Mouse (Mus musculus) limb, embryonic 14.5 days (tissue): ENCODE data around the gene Fbrs. TPM values are rescaled to one million over a fixed set of nuclear protein-coding genes. Genes with fewer than 3 reads are reported as not detected.

Source experiments
- ATAC-seq: fragments of 200-750 bp; cut with Nextera tagmentation; 2 replicates; pipeline ENCODE4 v1.8.0; 2017; ENCODE audit warnings: low read depth, moderate number of reproducible peaks, moderate TSS enrichment; ENCODE audit not compliant: low FRiP score
- DNase-seq: peaks from one replicate; pipeline ENCODE4 v3.0.0-alpha.2; 2015; ENCODE audit warnings: low spot score
- H3K27ac ChIP-seq: fragments of 300-500 bp; sonication (generic); replicated peaks from 2 replicates; pipeline ENCODE4 v1.5.1; 2014; ENCODE audit warnings: low read depth, mild to moderate bottlenecking, low read length, moderate library complexity, mixed read lengths
- H3K27me3 ChIP-seq: fragments of 300-500 bp; sonication (generic); 2 replicates; pipeline ENCODE4 v1.6.1; 2014; ENCODE audit warnings: low read length, mixed read lengths; ENCODE audit not compliant: control insufficient read depth, insufficient read depth
- H3K36me3 ChIP-seq: fragments of 300-500 bp; sonication (generic); 2 replicates; pipeline ENCODE4 v1.6.1; 2014; ENCODE audit warnings: mild to moderate bottlenecking, low read length, moderate library complexity, mixed read lengths; ENCODE audit not compliant: control insufficient read depth, insufficient read depth
- H3K4me1 ChIP-seq: fragments of 300-500 bp; sonication (generic); 2 replicates; pipeline ENCODE4 v1.6.1; 2014; ENCODE audit warnings: antibody characterized with exemption, low read length, mixed read lengths; ENCODE audit not compliant: control insufficient read depth, insufficient read depth
- H3K4me2 ChIP-seq: fragments of 300-500 bp; sonication (generic); replicated peaks from 2 replicates; pipeline ENCODE4 v1.6.1; 2014; ENCODE audit warnings: low read depth, mild to moderate bottlenecking, low read length, moderate library complexity; ENCODE audit not compliant: severe bottlenecking
- H3K4me3 ChIP-seq: fragments of 300-500 bp; sonication (generic); replicated peaks from 2 replicates; pipeline ENCODE4 v1.5.1; 2014; ENCODE audit warnings: low read length
- H3K9ac ChIP-seq: fragments of 300-500 bp; sonication (generic); 2 replicates; pipeline ENCODE4 v1.6.1; 2014; ENCODE audit warnings: mild to moderate bottlenecking, low read depth, low read length, moderate library complexity; ENCODE audit not compliant: severe bottlenecking
- H3K9me3 ChIP-seq: fragments of 300-500 bp; sonication (generic); 2 replicates; pipeline ENCODE4 v1.6.1; 2016; ENCODE audit warnings: low read length; ENCODE audit not compliant: control insufficient read depth
- POLR2A ChIP-seq: fragments of 200-500 bp; IDR thresholded peaks from 2 replicates; pipeline ENCODE4 v1.8.0; 2012; ENCODE audit warnings: inconsistent platforms, mild to moderate bottlenecking, moderate library complexity, borderline replicate concordance; ENCODE audit not compliant: insufficient read depth, insufficient read length; ENCODE audit errors: extremely low read depth
- WGBS: fragments of 180-500 bp; shearing (Covaris S2); extraction: QIAGEN DNeasy Blood & Tissue Kit; methylation state at CpG from one replicate; pipeline ENCODE4 v1.1.7; 2014; 5-methylcytosine and 5-hydroxymethylcytosine counted together
- microRNA-seq: library from miRNA; unstranded; fragments of <30 nt; microRNA quantifications from one replicate; pipeline ENCODE4, GENCODE M21; 2016
- polyA plus RNA-seq, 2 experiments: library from polyadenylated mRNA; depleted of rRNA in 1 of 2; stranded (reverse) in 1 of 2; unstranded in 1 of 2; fragments of >200 nt; fragmentation: Nextera tagmentation in 1 of 2; extraction: Ambion mirVana in 1 of 2; gene quantifications; 2 replicates each; pipeline versions ENCODE4 v1.2.1 to v1.2.3; 2012 to 2014

The Fbrs gene
- polyA plus RNA-seq, 2 experiments, result 17.3 to 49.8 TPM

- Histone ChIP-seq H3K4me3 (no peak within 1 kb of the TSS), H3K4me2 (no peak within 1 kb of the TSS), H3K36me3 (peaks cover 88% of the 10 kb centered on the region), H3K4me1 (no peaks in the 10 kb centered on the region), H3K9ac (no peak within 1 kb of the TSS), H3K9me3 (no peaks in the 10 kb centered on the region), H3K27ac (no peak within 1 kb of the TSS), H3K27me3 (no peaks in the 10 kb centered on the region)
- 95% methylated on average over 3 of the region's 3 CpGs for WGBS
- TF ChIP-seq POLR2A, result no peak
- ATAC-seq (no peak), DNase-seq (no peak)
Measured at GRCm38 (mm10) chr7:127519284-127519683, 40.3 kb downstream of the Fbrs start, which contains the start of gene Gm42715. TSS of gene Gm42715 (plus strand) at chr7:127519584.

Small RNA genes lying within 50 kb of the gene (microRNA-seq; reads per million reads assigned to microRNA genes)
- gene Gm47278, result not detected
- gene Mir7060, result not detected

Other genes starting within 250 kb of the Fbrs start
- gene Zfp553, start 246.1 kb upstream of the Fbrs start, polyA plus RNA-seq (2012; rRNA removed), result 22.5 and 24.9 TPM in 2 replicates
- 19.4 and 20.1 TPM in 2 replicates for gene Zfp553, start 246.1 kb upstream of the Fbrs start, polyA plus RNA-seq (2014; fragmentation: Nextera tagmentation; extraction: Ambion mirVana)
- gene Sept1, start 246.1 kb upstream of the Fbrs start, polyA plus RNA-seq (2012; rRNA removed), result 14.9 and 22.2 TPM in 2 replicates
- gene Sept1, start 246.1 kb upstream of the Fbrs start, polyA plus RNA-seq (2014; fragmentation: Nextera tagmentation; extraction: Ambion mirVana), result 15.3 and 18.6 TPM in 2 replicates
- 115 and 161 TPM in 2 replicates for gene Zfp771, start 234.9 kb upstream of the Fbrs start, polyA plus RNA-seq (2012; rRNA removed)
- gene Zfp771, start 234.9 kb upstream of the Fbrs start, polyA plus RNA-seq (2014; fragmentation: Nextera tagmentation; extraction: Ambion mirVana), result 66.2 and 71.2 TPM in 2 replicates
- gene Dctpp1, start 218.5 kb upstream of the Fbrs start, polyA plus RNA-seq (2012; rRNA removed), result 100 and 120 TPM in 2 replicates
- 169 and 177 TPM in 2 replicates for gene Dctpp1, start 218.5 kb upstream of the Fbrs start, polyA plus RNA-seq (2014; fragmentation: Nextera tagmentation; extraction: Ambion mirVana)
- 22.2 and 24.3 TPM in 2 replicates for gene Sephs2, start 205.1 kb upstream of the Fbrs start, polyA plus RNA-seq (2012; rRNA removed)
- 74.7 and 79.3 TPM in 2 replicates for gene Sephs2, start 205.1 kb upstream of the Fbrs start, polyA plus RNA-seq (2014; fragmentation: Nextera tagmentation; extraction: Ambion mirVana)
- 1.5 and 2.0 TPM in 2 replicates for gene Itgal, start 182.9 kb upstream of the Fbrs start, polyA plus RNA-seq (2012; rRNA removed)
- 0.88 and 1.2 TPM in 2 replicates for gene Itgal, start 182.9 kb upstream of the Fbrs start, polyA plus RNA-seq (2014; fragmentation: Nextera tagmentation; extraction: Ambion mirVana)
- gene Zfp768, start 133.6 kb upstream of the Fbrs start, polyA plus RNA-seq (2012; rRNA removed), result 38.4 and 51.9 TPM in 2 replicates
- 5.5 and 5.9 TPM in 2 replicates for gene Zfp768, start 133.6 kb upstream of the Fbrs start, polyA plus RNA-seq (2014; fragmentation: Nextera tagmentation; extraction: Ambion mirVana)
- 7.3 and 8.0 TPM in 2 replicates for gene Zfp747, start 103.1 kb upstream of the Fbrs start, polyA plus RNA-seq (2012; rRNA removed)
- 7.0 and 7.2 TPM in 2 replicates for gene Zfp747, start 103.1 kb upstream of the Fbrs start, polyA plus RNA-seq (2014; fragmentation: Nextera tagmentation; extraction: Ambion mirVana)
- gene 9130019O22Rik, start 92.0 kb upstream of the Fbrs start, polyA plus RNA-seq (2012; rRNA removed), result 3.5 and 3.9 TPM in 2 replicates
- 4.5 and 6.4 TPM in 2 replicates for gene 9130019O22Rik, start 92.0 kb upstream of the Fbrs start, polyA plus RNA-seq (2014; fragmentation: Nextera tagmentation; extraction: Ambion mirVana)
- gene E430018J23Rik, start 85.6 kb upstream of the Fbrs start, polyA plus RNA-seq (2012; rRNA removed), result 8.8 and 11.6 TPM in 2 replicates
- gene E430018J23Rik, start 85.6 kb upstream of the Fbrs start, polyA plus RNA-seq (2014; fragmentation: Nextera tagmentation; extraction: Ambion mirVana), result 7.3 and 10.1 TPM in 2 replicates
- gene Zfp764, start 72.4 kb upstream of the Fbrs start, polyA plus RNA-seq (2012; rRNA removed), result 7.8 and 8.8 TPM in 2 replicates
- gene Zfp764, start 72.4 kb upstream of the Fbrs start, polyA plus RNA-seq (2014; fragmentation: Nextera tagmentation; extraction: Ambion mirVana), result 8.4 and 9.1 TPM in 2 replicates
- gene Zfp688, start 57.1 kb upstream of the Fbrs start, polyA plus RNA-seq (2012; rRNA removed), result 18.6 and 24.8 TPM in 2 replicates
- 24.3 and 25.2 TPM in 2 replicates for gene Zfp688, start 57.1 kb upstream of the Fbrs start, polyA plus RNA-seq (2014; fragmentation: Nextera tagmentation; extraction: Ambion mirVana)
- gene Zfp689, start 30.0 kb upstream of the Fbrs start, polyA plus RNA-seq (2012; rRNA removed), result 10.2 and 14.7 TPM in 2 replicates
- gene Zfp689, start 30.0 kb upstream of the Fbrs start, polyA plus RNA-seq (2014; fragmentation: Nextera tagmentation; extraction: Ambion mirVana), result 7.7 and 10.5 TPM in 2 replicates
- gene Prr14, start 19.6 kb upstream of the Fbrs start, polyA plus RNA-seq (2012; rRNA removed), result 65.8 and 86.0 TPM in 2 replicates
- gene Prr14, start 19.6 kb upstream of the Fbrs start, polyA plus RNA-seq (2014; fragmentation: Nextera tagmentation; extraction: Ambion mirVana), result 43.7 and 49.7 TPM in 2 replicates
- gene Srcap, start 32.8 kb downstream of the Fbrs start, polyA plus RNA-seq (2012; rRNA removed), result 21.4 and 37.2 TPM in 2 replicates
- gene Srcap, start 32.8 kb downstream of the Fbrs start, polyA plus RNA-seq (2014; fragmentation: Nextera tagmentation; extraction: Ambion mirVana), result 44.1 and 54.8 TPM in 2 replicates
- gene Gm42715, start 40.4 kb downstream of the Fbrs start, polyA plus RNA-seq (2012; rRNA removed), result 17.4 and 19.6 TPM in 2 replicates
- 15.0 and 17.0 TPM in 2 replicates for gene Gm42715, start 40.4 kb downstream of the Fbrs start, polyA plus RNA-seq (2014; fragmentation: Nextera tagmentation; extraction: Ambion mirVana)
- gene Tmem265, start 82.2 kb downstream of the Fbrs start, polyA plus RNA-seq (2012; rRNA removed), result 2.4 and 4.5 TPM in 2 replicates
- gene Tmem265, start 82.2 kb downstream of the Fbrs start, polyA plus RNA-seq (2014; fragmentation: Nextera tagmentation; extraction: Ambion mirVana), result 7.1 and 9.3 TPM in 2 replicates
- 99.1 and 103 TPM in 2 replicates for gene Phkg2, start 94.1 kb downstream of the Fbrs start, polyA plus RNA-seq (2012; rRNA removed)
- 36.3 and 41.9 TPM in 2 replicates for gene Phkg2, start 94.1 kb downstream of the Fbrs start, polyA plus RNA-seq (2014; fragmentation: Nextera tagmentation; extraction: Ambion mirVana)
- gene Ccdc189, start 109.4 kb downstream of the Fbrs start, polyA plus RNA-seq (2012; rRNA removed), result 9.7 and 10.6 TPM in 2 replicates
- 5.4 and 8.1 TPM in 2 replicates for gene Ccdc189, start 109.4 kb downstream of the Fbrs start, polyA plus RNA-seq (2014; fragmentation: Nextera tagmentation; extraction: Ambion mirVana)
- gene Rnf40, start 109.6 kb downstream of the Fbrs start, polyA plus RNA-seq (2012; rRNA removed), result 49.1 and 51.9 TPM in 2 replicates
- gene Rnf40, start 109.6 kb downstream of the Fbrs start, polyA plus RNA-seq (2014; fragmentation: Nextera tagmentation; extraction: Ambion mirVana), result 42.5 and 49.5 TPM in 2 replicates
- gene Zfp629, start 136.6 kb downstream of the Fbrs start, polyA plus RNA-seq (2012; rRNA removed), result 23.8 and 24.5 TPM in 2 replicates
- 13.9 and 19.2 TPM in 2 replicates for gene Zfp629, start 136.6 kb downstream of the Fbrs start, polyA plus RNA-seq (2014; fragmentation: Nextera tagmentation; extraction: Ambion mirVana)
- gene Bcl7c, start 229.7 kb downstream of the Fbrs start, polyA plus RNA-seq (2012; rRNA removed), result 74.7 and 90.0 TPM in 2 replicates
- gene Bcl7c, start 229.7 kb downstream of the Fbrs start, polyA plus RNA-seq (2014; fragmentation: Nextera tagmentation; extraction: Ambion mirVana), result 95.4 and 102 TPM in 2 replicates
- 53.6 and 82.9 TPM in 2 replicates for gene Ctf1, start 233.5 kb downstream of the Fbrs start, polyA plus RNA-seq (2012; rRNA removed)
- 34.9 and 41.6 TPM in 2 replicates for gene Ctf1, start 233.5 kb downstream of the Fbrs start, polyA plus RNA-seq (2014; fragmentation: Nextera tagmentation; extraction: Ambion mirVana)